Mouse (Mus musculus) layer of hippocampus, adult 9-11 months (tissue): ENCODE measurements around the gene Shank1.
"Not testable (repeated sequence)": the region's sequence is repeated elsewhere in the genome, so short reads cannot be mapped to it uniquely, and the experiment has no call there.

Source experiments
- DNase-seq: peaks from one replicate; pipeline ENCODE4 v3.0.0; 2022

The Shank1 gene

GRCm38 (mm10) chr7:44309475-44310284 lies at the start of gene Shank1:
Gene Shank1, plus strand, starts transcription at chr7:44310253.
- DNase-seq, result no peak

DNA sequence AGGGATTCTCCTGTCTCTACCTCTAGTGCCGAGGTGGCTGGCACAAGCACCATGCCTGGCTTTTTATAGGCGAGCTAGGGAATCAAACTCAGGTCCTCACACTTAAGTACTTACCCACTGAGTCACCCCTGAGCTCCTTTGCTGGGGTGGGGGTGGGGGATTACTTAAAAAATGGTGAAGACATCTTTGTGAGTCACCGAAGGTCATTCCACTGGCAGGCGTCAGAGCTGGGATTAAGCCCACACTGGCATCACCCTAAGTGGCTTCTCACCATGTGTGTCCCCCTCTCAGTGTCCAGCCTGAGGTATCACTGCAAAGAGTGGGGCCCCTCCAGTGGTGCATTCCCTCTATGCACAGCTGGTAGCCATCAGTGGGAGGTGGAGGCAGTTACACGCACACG lies 49.6 kb upstream of the Shank1 start:
- DNase-seq, result no peak

DNA sequence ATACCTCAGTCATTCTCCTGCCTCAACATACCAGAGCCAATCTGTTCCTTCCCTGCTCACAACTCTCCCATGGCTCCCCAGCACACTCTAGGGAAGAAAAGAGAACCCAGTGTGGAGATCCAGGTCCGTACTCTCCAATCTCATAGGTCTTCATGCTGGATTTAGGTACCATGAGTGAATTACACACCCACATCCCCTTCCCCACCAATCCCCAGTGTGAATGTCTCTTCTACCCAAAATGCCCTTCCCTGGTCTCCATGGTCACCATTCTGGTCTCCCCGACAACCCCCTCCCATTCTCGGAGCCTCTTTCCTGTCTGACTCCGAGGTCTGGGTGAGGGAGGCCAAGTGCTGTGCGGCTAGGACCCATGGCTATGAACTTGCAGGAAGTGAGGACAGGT lies 48.9 kb upstream of the Shank1 start, which contains the start of gene Gm15517:
Gene Gm15517, plus strand, starts transcription at position 301 of the 400 bp plus-strand sequence.
- DNase-seq, result no peak

GRCm38 (mm10) chr7:44262791-44263643 lies 47.0 kb upstream of the Shank1 start:
- peak; percentile 92 for DNase-seq

GRCm38 (mm10) chr7:44268117-44268516 lies 41.9 kb upstream of the Shank1 start:
- DNase-seq, result no peak

GRCm38 (mm10) chr7:44269397-44269796 lies 40.7 kb upstream of the Shank1 start:
- DNase-seq, result no peak

DNA sequence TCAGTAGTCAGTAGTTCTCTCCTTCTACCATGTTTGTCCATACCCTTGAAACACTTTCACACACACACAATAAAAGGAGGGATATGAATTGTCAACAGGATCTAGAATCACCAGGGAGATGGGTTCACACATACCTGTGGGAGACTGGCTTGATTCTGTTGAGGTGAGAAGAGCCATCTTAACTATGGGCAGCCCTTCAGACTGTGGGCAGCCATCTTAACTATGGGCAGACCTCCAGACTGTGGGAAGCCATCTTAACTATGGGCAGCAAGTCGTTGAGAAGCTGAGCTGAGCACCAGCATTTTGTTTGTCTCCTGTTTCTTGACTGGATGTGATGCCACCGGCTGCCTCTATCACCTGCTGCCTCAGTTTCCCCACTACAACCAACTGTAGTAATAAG lies 38.7 kb upstream of the Shank1 start:
- no peak for DNase-seq

DNA sequence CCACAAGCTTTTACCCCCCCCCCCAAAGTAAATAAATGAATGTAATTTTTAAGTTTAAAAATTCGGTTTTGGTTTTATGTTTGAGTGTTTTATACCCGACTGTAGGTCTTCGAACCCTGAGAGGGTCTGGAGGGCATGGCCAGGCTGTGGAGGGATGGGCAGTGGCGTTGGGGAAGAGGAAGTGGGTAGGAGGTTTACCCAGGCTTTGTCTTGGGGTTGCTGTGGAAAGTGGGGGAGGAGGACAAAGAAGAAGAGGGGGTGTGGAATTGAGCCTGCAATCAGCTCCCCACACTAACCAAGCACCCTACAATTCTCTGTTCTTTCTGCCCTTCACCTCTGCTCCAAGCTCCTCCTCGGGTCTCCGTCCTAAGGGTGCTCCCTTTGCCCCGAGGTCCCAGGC lies 37.5 kb upstream of the Shank1 start:
- no peak for DNase-seq

- DNase-seq, result no peak
Measured at GRCm38 (mm10) chr7:44273446-44273845, 36.6 kb upstream of the Shank1 start.

DNA sequence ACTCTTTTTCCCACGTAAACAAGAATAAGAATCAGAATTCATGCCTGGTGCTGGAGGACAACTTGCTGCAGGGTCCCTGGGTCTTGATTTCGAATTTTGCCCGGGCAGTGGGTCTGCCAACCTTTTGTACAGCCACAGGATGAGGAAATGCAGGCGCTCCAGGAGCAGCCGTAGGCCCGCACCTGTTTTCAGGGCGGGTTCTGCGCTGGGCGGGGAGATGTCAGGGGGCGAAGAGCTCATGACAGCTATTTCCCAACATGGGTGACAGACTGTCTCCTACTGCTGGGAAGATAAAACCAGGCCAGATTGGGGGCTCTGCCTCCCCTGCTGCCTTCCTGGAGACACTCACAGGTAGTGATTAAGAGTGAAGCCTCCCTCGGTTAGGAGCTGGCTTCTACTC lies 36.0 kb upstream of the Shank1 start:
- DNase-seq, result no peak

DNA sequence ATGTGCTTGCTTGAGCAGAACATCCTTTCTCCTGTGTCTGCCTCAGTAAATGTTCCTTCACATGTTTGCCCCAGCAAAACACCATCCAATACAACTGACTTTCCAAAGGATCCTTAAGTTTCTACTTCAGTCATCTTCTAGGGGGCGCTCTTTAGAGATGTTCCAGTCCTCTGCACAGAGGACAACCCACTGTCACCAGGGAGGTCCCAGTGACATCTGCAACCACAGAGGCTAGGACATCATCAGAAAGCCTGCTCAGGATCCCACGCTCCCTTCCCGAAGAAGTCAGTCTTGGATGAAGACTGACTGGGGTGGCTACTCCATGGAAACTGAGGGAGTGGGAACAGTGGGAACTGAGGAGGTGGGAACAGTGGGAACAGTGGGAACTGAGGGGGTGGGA lies 34.5 kb upstream of the Shank1 start:
- no peak for DNase-seq

GRCm38 (mm10) chr7:44276461-44277249 lies 33.4 kb upstream of the Shank1 start:
- DNase-seq, result no peak

DNA sequence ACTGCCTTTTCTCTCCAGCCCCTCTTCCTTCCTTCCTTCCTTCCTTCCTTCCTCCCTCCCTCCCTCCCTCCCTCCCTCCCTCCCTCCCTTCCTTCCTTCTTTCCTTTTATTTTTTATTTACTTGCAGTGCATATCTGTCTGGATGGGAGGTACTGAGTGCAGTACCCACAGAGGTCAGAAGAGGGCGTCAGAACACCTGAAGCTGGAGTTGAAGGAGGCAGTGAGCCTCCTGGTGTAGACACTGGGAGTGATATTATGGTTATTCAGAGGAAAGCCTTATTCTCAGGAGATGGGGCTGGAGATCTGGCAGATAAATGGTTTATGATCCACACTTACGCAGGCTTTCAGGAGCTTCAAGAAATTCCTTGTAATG lies 32.8 kb upstream of the Shank1 start:
- DNase-seq, result peak; percentile 65

DNA sequence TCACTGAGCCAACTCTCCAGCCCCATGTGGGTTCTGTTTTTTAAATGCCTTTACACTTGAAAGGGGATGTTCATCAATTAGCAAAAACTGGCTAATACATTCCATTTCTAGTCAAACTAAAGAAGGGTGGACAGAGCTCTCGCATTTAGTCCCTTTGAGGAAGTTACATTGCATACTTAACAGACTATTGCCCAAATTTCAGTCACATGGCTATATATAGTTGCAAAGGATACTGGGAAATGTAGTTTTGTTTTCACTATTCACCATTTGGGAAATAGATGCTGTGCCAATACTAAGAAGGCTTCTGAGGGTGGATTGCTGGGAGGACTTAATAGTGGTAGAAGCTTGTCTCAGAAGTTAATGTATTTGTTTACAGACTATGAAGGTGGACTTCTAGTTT lies 29.1 kb upstream of the Shank1 start:
- DNase-seq, result no peak

DNA sequence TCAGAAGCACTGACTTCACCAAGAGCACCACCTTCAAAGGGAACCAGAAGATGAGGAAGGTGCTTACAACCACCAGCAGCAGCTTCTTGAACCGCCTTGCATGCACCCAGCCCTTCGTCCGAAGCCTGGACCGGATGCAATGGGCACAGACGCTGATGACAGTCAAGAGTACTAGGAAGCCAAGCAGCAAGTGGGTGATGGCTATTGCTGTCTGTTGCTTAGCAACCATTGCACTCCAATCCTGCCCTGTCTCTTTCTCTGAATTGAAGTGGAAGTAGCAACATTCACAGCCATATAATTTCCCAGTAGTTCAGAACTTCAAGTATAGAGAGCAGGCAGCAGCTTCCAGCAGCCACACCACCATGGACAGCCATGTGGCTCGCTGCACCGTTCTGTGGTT lies 28.5 kb upstream of the Shank1 start:
- DNase-seq, result no peak

DNA sequence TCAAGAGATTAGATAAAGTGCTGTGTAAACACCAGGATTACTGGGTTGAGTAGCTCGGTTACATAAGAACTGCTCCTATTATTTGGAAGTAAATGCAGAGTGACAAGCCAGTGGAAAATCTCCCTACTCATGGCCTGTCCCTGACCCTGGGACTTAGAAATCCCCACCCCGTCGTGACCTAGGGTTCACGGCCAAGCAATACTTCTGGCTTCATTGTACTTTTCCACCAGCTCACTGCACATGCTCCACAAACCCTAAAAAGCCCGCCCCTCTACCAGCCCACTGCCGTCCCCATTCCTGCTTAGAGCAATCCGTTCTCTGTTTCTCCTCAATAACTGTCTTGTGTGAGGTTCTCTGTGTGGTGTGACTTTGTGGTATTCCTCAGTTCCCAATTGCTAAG lies 22.3 kb upstream of the Shank1 start:
- DNase-seq, result no peak

DNA sequence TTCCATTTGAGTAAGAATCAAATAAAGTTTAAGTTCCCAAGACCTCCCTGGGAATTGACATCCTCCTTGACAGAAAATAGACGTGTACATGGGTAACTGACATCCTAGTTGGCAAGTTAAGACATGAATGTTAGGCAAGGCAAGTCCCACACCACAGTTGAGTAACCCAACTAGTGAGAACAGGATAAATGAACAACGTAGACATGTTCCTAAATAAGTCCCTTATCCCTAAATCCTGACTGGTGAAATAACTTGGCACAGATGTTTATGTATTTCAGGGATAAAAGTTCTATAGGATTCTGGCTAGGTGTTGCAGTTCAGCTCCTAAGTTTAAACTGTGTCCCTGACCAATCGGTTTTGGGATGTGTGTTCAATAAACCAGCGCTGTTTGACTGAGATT lies 19.1 kb upstream of the Shank1 start:
- no peak for DNase-seq

DNA sequence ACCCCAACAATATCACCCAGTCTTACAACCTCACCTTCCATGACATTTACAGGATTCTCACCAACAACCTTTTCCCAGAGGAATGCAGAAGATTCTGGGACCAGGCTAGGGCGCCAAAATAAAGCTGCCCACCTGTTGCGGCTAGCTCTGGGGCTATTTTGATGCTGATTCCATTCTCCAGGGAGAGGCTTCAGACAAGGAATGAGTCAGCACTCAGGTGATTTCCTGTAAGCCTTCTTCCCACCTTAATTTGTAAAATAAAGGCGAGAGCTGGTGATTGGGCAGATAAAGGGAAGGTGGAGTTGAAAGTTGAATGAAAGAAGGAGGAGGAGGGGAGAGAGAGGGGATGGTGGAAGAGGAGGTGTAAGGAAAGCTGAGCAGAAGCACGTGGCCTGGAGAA lies 18.6 kb upstream of the Shank1 start:
- no peak for DNase-seq

DNA sequence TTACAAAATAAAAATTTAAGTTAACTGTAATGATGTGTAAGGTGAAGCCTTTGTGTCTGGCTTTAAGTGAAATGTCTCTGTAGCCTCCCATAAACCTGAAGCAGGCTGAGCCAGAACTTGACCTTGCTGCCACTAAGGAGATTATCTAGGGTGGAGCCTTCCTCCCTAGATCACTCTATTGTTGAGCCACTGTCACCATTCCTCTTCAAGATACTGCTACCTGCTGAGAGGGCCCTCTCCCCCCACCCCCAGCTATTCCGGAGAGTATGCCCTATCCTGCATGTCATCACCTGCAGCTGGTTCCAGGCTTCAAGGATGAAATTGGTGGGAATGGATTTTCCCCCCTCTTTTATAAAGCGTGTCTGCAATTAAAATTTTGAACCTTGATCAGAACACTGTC lies 12.6 kb upstream of the Shank1 start:
- not testable (repeated sequence) for DNase-seq

DNA sequence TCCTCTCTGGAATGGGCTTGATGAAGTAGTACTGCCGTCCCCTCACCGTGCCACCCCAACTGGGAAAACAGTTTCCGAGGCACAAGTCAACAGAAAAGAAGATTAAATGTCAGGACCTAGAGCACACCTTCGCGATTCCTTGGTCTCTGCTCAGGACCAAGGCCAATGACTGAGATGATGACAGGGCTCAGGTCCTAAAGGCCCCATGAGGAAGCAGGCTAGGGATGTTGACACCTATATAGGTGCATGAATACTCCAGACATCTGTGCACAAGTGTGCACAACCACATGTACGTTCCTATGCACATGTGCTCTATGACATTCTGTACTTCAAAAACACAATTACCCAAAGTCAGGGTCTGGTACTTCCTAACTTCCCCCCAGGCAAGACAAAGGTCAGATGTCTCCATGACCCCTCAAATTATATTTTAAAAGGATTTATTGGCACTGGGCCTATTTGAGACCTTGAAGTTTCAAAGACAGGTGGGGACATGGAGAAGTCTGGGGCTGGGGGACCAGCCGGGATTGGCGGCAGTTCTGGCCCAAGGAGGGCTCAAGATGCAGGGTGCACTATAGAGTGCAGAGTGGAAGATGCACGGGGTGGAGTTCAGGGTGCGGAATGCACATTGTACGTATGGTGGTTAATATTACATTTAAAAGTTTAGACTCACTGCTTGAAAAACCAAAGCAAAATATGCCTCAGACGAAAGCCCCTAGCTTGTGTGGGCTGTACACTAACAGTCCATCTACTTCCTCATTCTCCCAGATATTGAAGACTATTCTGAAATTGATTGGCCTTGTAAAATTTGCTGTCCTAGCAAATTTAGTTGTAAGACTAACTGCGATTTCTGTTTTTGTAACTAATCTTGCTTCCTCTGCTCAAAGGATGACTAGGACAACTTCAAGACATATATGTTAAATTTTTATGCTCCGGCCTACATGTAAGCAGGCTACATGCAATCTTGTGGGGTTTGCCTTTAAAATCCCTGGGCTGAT lies 6.4 kb upstream of the Shank1 start:
- no peak for DNase-seq

- DNase-seq, result no peak
Measured at GRCm38 (mm10) chr7:44304463-44304774, 5.6 kb upstream of the Shank1 start.
